Mouse (Mus musculus): ENCODE data around the gene Tle4.

GRCm38 (mm10) chr19:14485176-14485575 lies 112.7 kb downstream of the Tle4 start:
- TF ChIP-seq POLR2A (IDR thresholded peaks at IDR 0.05; ENCODE audit: insufficient read depth, low read depth, low read length) (no peak), CTCF (IDR thresholded peaks at IDR 0.05; ENCODE audit: insufficient read depth, low read depth, low read length) (no peak)
